Mouse (Mus musculus): ENCODE measurements around the gene Ehd4. TPM values are rescaled to one million over a fixed set of nuclear protein-coding genes. Genes with fewer than 3 reads are reported as not detected.

Ehd4 gene
- polyA plus RNA-seq (2014; fragmentation: Illumina TruSeq; extraction: RNeasy Lipid Tissue Mini Kit (QIAGEN cat#74804); ENCODE audit: low read depth, low replicate concordance): 3.8 TPM

GRCm38 (mm10) chr2:120154361-120154894, at the start of gene Ehd4:
TSS of gene Ehd4 (minus strand) at chr2:120154606.

Other genes starting within 250 kb of the Ehd4 start
- 16.6 TPM for gene Mapkbp1, start 181.9 kb downstream of the Ehd4 start, polyA plus RNA-seq (2014; fragmentation: Illumina TruSeq; extraction: RNeasy Lipid Tissue Mini Kit (QIAGEN cat#74804); ENCODE audit: low read depth, low replicate concordance)
- gene Jmjd7, start 127.1 kb downstream of the Ehd4 start, polyA plus RNA-seq (2014; fragmentation: Illumina TruSeq; extraction: RNeasy Lipid Tissue Mini Kit (QIAGEN cat#74804); ENCODE audit: low read depth, low replicate concordance): 0.97 TPM
- gene Gm28042, start 127.1 kb downstream of the Ehd4 start, polyA plus RNA-seq (2014; fragmentation: Illumina TruSeq; extraction: RNeasy Lipid Tissue Mini Kit (QIAGEN cat#74804); ENCODE audit: low read depth, low replicate concordance): 0.41 TPM
- 0.27 TPM for gene Pla2g4b, start 121.2 kb downstream of the Ehd4 start, polyA plus RNA-seq (2014; fragmentation: Illumina TruSeq; extraction: RNeasy Lipid Tissue Mini Kit (QIAGEN cat#74804); ENCODE audit: low read depth, low replicate concordance)
- 0.10 TPM for gene Pla2g4e, start 90.7 kb upstream of the Ehd4 start, polyA plus RNA-seq (2014; fragmentation: Illumina TruSeq; extraction: RNeasy Lipid Tissue Mini Kit (QIAGEN cat#74804); ENCODE audit: low read depth, low replicate concordance)
- gene Pla2g4d, start 134.6 kb upstream of the Ehd4 start, polyA plus RNA-seq (2014; fragmentation: Illumina TruSeq; extraction: RNeasy Lipid Tissue Mini Kit (QIAGEN cat#74804); ENCODE audit: low read depth, low replicate concordance): 1.1 TPM
- gene Pla2g4f, start 159.6 kb upstream of the Ehd4 start, polyA plus RNA-seq (2014; fragmentation: Illumina TruSeq; extraction: RNeasy Lipid Tissue Mini Kit (QIAGEN cat#74804); ENCODE audit: low read depth, low replicate concordance): 0.10 TPM
- 17.7 TPM for gene Vps39, start 198.5 kb upstream of the Ehd4 start, polyA plus RNA-seq (2014; fragmentation: Illumina TruSeq; extraction: RNeasy Lipid Tissue Mini Kit (QIAGEN cat#74804); ENCODE audit: low read depth, low replicate concordance)
- 12.5 TPM for gene Ganc, start 249.3 kb upstream of the Ehd4 start, polyA plus RNA-seq (2014; fragmentation: Illumina TruSeq; extraction: RNeasy Lipid Tissue Mini Kit (QIAGEN cat#74804); ENCODE audit: low read depth, low replicate concordance)
- gene Tmem87a, start 249.5 kb upstream of the Ehd4 start, polyA plus RNA-seq (2014; fragmentation: Illumina TruSeq; extraction: RNeasy Lipid Tissue Mini Kit (QIAGEN cat#74804); ENCODE audit: low read depth, low replicate concordance): 30.0 TPM